In the genomic region with DNA sequence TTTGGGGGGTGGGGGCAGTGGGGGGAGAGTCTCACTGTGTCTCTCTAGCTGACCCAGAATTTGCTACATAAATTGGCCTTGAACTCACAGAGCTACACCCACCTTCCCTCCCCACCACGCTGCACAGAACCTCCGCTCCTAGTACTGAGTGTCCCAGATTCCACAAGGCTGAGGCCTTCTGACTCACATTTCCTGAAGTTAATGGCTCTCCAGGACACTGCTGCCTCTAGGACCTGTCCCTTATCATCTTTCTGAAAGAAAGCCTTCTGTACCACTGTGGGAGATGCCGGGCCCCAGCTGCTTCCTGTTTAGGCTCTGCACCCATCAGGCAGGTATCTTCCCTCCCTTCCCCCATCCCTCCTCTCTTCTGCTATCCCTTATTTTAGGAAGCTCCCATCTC, we compare ENCODE assay signal across 8 mouse cellular contexts. TPM values are rescaled to one million over a fixed set of nuclear protein-coding genes. Genes with fewer than 3 reads are reported as not detected.
DNase-seq lines count a peak whose midpoint lies in the region; ATAC-seq and TF ChIP-seq lines count a peak whose summit lies in the region.

No protein-coding gene starts in this region.

- H3K27ac ChIP-seq in heart, embryonic 12.5 days (ENCODE audit: poor library complexity, severe bottlenecking) = peak overlapping the region; percentile 71
- no peak overlapping the region for H3K27ac ChIP-seq in hindbrain, postnatal 0 days
- no peak overlapping the region for H3K27ac ChIP-seq in neural tube, embryonic 14.5 days (ENCODE audit: low read depth, low read length)

- no peaks in the 10 kb centered on the region for H3K27me3 ChIP-seq in heart, embryonic 12.5 days (replicated peaks)
- H3K27me3 ChIP-seq in hindbrain, postnatal 0 days (ENCODE audit: insufficient read depth, low read length) = no peaks in the 10 kb centered on the region
- no peaks in the 10 kb centered on the region for H3K27me3 ChIP-seq in neural tube, embryonic 14.5 days (ENCODE audit: control insufficient read depth, insufficient read depth, low read length)

- H3K9ac ChIP-seq in heart, embryonic 12.5 days = no peak overlapping the region
- H3K9ac ChIP-seq in hindbrain, postnatal 0 days (replicated peaks; ENCODE audit: low read length) = no peak overlapping the region
- no peak overlapping the region for H3K9ac ChIP-seq in neural tube, embryonic 14.5 days (replicated peaks; ENCODE audit: low read depth, low read length)

- intact Hi-C loops in heart, postnatal 25 days (cut with DNase I) = no loop called here

- 30% methylated on average over 3 of the region's 3 CpGs for WGBS in heart, embryonic 12.5 days
- WGBS in hindbrain, postnatal 0 days = 62% methylated on average over 3 of the region's 3 CpGs
- WGBS in neural tube, embryonic 14.5 days = 57% methylated on average over 3 of the region's 3 CpGs

- H3K9me3 ChIP-seq in heart, embryonic 12.5 days (replicated peaks) = no peaks in the 10 kb centered on the region
- H3K9me3 ChIP-seq in hindbrain, postnatal 0 days (ENCODE audit: low read length) = no peaks in the 10 kb centered on the region
- no peaks in the 10 kb centered on the region for H3K9me3 ChIP-seq in neural tube, embryonic 14.5 days (ENCODE audit: control insufficient read depth, low read length)

- H3K4me3 ChIP-seq in heart, embryonic 12.5 days = no peak overlapping the region
- H3K4me3 ChIP-seq in hindbrain, postnatal 0 days (ENCODE audit: low read length) = no peak overlapping the region
- H3K4me3 ChIP-seq in neural tube, embryonic 14.5 days (ENCODE audit: low read depth, low read length) = no peak overlapping the region

- ATAC-seq in heart, embryonic 12.5 days (ENCODE audit: insufficient number of reproducible peaks, low FRiP score) = no peak
- ATAC-seq in hindbrain, postnatal 0 days = no peak
- ATAC-seq in neural tube, embryonic 14.5 days (ENCODE audit: low read depth) = peak; percentile 0; the same call in 1 of the 2 replicates
- no peak for ATAC-seq in megakaryocyte progenitor cell, adult 5-6 weeks (replicated peaks; ENCODE audit: poor library complexity)
- ATAC-seq in megakaryocyte-erythroid progenitor cell, adult 5-6 weeks (replicated peaks; ENCODE audit: low FRiP score, low TSS enrichment, poor library complexity, severe bottlenecking) = no peak

- H3K4me1 ChIP-seq in heart, embryonic 12.5 days (replicated peaks) = peaks cover 45% of the 10 kb centered on the region
- H3K4me1 ChIP-seq in hindbrain, postnatal 0 days (ENCODE audit: insufficient read depth, low read length) = peaks cover 17% of the 10 kb centered on the region
- peaks cover 21% of the 10 kb centered on the region for H3K4me1 ChIP-seq in neural tube, embryonic 14.5 days (ENCODE audit: control insufficient read depth, insufficient read depth, low read length)

- DNase-seq in heart, postnatal 25 days (ENCODE audit: low spot score) = no peak
- peak; percentile 58 for DNase-seq in adrenal gland, postnatal 10 days
- DNase-seq in hindbrain, postnatal 0 days (ENCODE audit: low spot score) = no peak
- no peak for DNase-seq in layer of hippocampus, postnatal 25 days (ENCODE audit: extremely low spot score in 1 of 2, low spot score in 1 of 2)

- H3K4me2 ChIP-seq in heart, embryonic 12.5 days = peak overlapping the region; percentile 97
- peak overlapping the region; percentile 97 for H3K4me2 ChIP-seq in hindbrain, postnatal 0 days (ENCODE audit: low read depth, low read length)
- H3K4me2 ChIP-seq in neural tube, embryonic 14.5 days (ENCODE audit: low read depth, low read length) = peak overlapping the region; percentile 65; the same call in 1 of the 2 replicates

- peaks cover 21% of the 10 kb centered on the region for H3K36me3 ChIP-seq in heart, embryonic 12.5 days
- H3K36me3 ChIP-seq in hindbrain, postnatal 0 days (ENCODE audit: insufficient read depth, low read length) = peaks cover 7% of the 10 kb centered on the region; the same call in 1 of the 2 replicates
- H3K36me3 ChIP-seq in neural tube, embryonic 14.5 days (ENCODE audit: control insufficient read depth, insufficient read depth, low read length) = peaks cover 3% of the 10 kb centered on the region

- no peak for TF ChIP-seq CTCF in hindbrain, postnatal 0 days (IDR thresholded peaks at IDR 0.05; ENCODE audit: low read depth)

RNA-seq across cellular contexts. Expression of gene Gm49661, which starts 2.6 kb away (rescaled TPM):
- polyA plus RNA-seq in heart, embryonic 12.5 days (2016; fragmentation: Nextera tagmentation; extraction: Ambion mirVana) = not detected in 2 replicates
- total RNA-seq in heart, postnatal 25 days (2021) = not detected
- total RNA-seq in adrenal gland, postnatal 10 days (2021) = 1 to 10 TPM in 1 of 2 experiments, not detected in 1; 1.1 TPM
- total RNA-seq in hindbrain, postnatal 0 days (2014; rRNA removed) = not detected in 2 replicates
- not detected in 2 replicates for polyA plus RNA-seq in hindbrain, postnatal 0 days (2015; fragmentation: Nextera tagmentation; extraction: Ambion mirVana)
- polyA plus RNA-seq in neural tube, embryonic 14.5 days (2014; fragmentation: Nextera tagmentation; extraction: Ambion mirVana) = not detected in 2 replicates
- total RNA-seq in megakaryocyte progenitor cell, adult 5-6 weeks (2015) = not detected in 2 replicates
- total RNA-seq in megakaryocyte progenitor cell, adult 5-6 weeks (2017) = not detected in 2 replicates
- total RNA-seq in megakaryocyte-erythroid progenitor cell, adult 5-6 weeks (2014; fragmentation: Nextera tagmentation) = not detected in 2 replicates
- total RNA-seq in megakaryocyte-erythroid progenitor cell, adult 5-6 weeks (2017) = not detected in 2 replicates
- total RNA-seq in layer of hippocampus, postnatal 25 days (2021) = not detected

RNA-seq across cellular contexts. Expression of gene Prdx2, which starts 2.8 kb away (rescaled TPM):
- polyA plus RNA-seq in heart, embryonic 12.5 days (2016; fragmentation: Nextera tagmentation; extraction: Ambion mirVana) = 638 and 672 TPM in 2 replicates
- total RNA-seq in heart, postnatal 25 days (2021) = 100 to 1,000 TPM; 650 to 659 TPM
- total RNA-seq in adrenal gland, postnatal 10 days (2021) = 100 to 1,000 TPM; 477 to 503 TPM
- total RNA-seq in hindbrain, postnatal 0 days (2014; rRNA removed) = 688 and 763 TPM in 2 replicates
- 925 and 937 TPM in 2 replicates for polyA plus RNA-seq in hindbrain, postnatal 0 days (2015; fragmentation: Nextera tagmentation; extraction: Ambion mirVana)
- 1,214 and 1,252 TPM in 2 replicates for polyA plus RNA-seq in neural tube, embryonic 14.5 days (2014; fragmentation: Nextera tagmentation; extraction: Ambion mirVana)
- total RNA-seq in megakaryocyte progenitor cell, adult 5-6 weeks (2015) = 266 and 310 TPM in 2 replicates
- total RNA-seq in megakaryocyte progenitor cell, adult 5-6 weeks (2017) = 340 and 388 TPM in 2 replicates
- total RNA-seq in megakaryocyte-erythroid progenitor cell, adult 5-6 weeks (2014; fragmentation: Nextera tagmentation) = 898 and 1,004 TPM in 2 replicates
- total RNA-seq in megakaryocyte-erythroid progenitor cell, adult 5-6 weeks (2017) = 1,011 and 1,021 TPM in 2 replicates
- total RNA-seq in layer of hippocampus, postnatal 25 days (2021) = 100 to 1,000 TPM; 335 to 353 TPM

RNA-seq across cellular contexts. Expression of gene Rnaseh2a, which starts 3.0 kb away (rescaled TPM):
- polyA plus RNA-seq in heart, embryonic 12.5 days (2016; fragmentation: Nextera tagmentation; extraction: Ambion mirVana) = 77.1 and 79.0 TPM in 2 replicates
- total RNA-seq in heart, postnatal 25 days (2021) = 10 to 100 TPM; 45.2 to 48.2 TPM
- 10 to 100 TPM; 88.6 to 91.7 TPM for total RNA-seq in adrenal gland, postnatal 10 days (2021)
- total RNA-seq in hindbrain, postnatal 0 days (2014; rRNA removed) = 37.3 and 45.9 TPM in 2 replicates
- 59.0 and 59.7 TPM in 2 replicates for polyA plus RNA-seq in hindbrain, postnatal 0 days (2015; fragmentation: Nextera tagmentation; extraction: Ambion mirVana)
- 45.7 and 48.0 TPM in 2 replicates for polyA plus RNA-seq in neural tube, embryonic 14.5 days (2014; fragmentation: Nextera tagmentation; extraction: Ambion mirVana)
- 136 and 178 TPM in 2 replicates for total RNA-seq in megakaryocyte progenitor cell, adult 5-6 weeks (2015)
- total RNA-seq in megakaryocyte progenitor cell, adult 5-6 weeks (2017) = 109 and 162 TPM in 2 replicates
- 198 and 202 TPM in 2 replicates for total RNA-seq in megakaryocyte-erythroid progenitor cell, adult 5-6 weeks (2014; fragmentation: Nextera tagmentation)
- total RNA-seq in megakaryocyte-erythroid progenitor cell, adult 5-6 weeks (2017) = 119 and 151 TPM in 2 replicates
- 10 to 100 TPM; 37.1 to 41.5 TPM for total RNA-seq in layer of hippocampus, postnatal 25 days (2021)

RNA-seq across cellular contexts. Expression of gene Junb, which starts 11.9 kb away (rescaled TPM):
- 11.9 and 13.2 TPM in 2 replicates for polyA plus RNA-seq in heart, embryonic 12.5 days (2016; fragmentation: Nextera tagmentation; extraction: Ambion mirVana)
- total RNA-seq in heart, postnatal 25 days (2021) = 10 to 100 TPM; 13.8 to 17.2 TPM
- total RNA-seq in adrenal gland, postnatal 10 days (2021) = 100 to 1,000 TPM in 1 of 2 experiments, 10 to 100 TPM in 1; 28.7 to 134 TPM
- 16.9 and 17.8 TPM in 2 replicates for total RNA-seq in hindbrain, postnatal 0 days (2014; rRNA removed)
- 6.3 and 7.9 TPM in 2 replicates for polyA plus RNA-seq in hindbrain, postnatal 0 days (2015; fragmentation: Nextera tagmentation; extraction: Ambion mirVana)
- 5.4 and 8.4 TPM in 2 replicates for polyA plus RNA-seq in neural tube, embryonic 14.5 days (2014; fragmentation: Nextera tagmentation; extraction: Ambion mirVana)
- 14.7 and 26.1 TPM in 2 replicates for total RNA-seq in megakaryocyte progenitor cell, adult 5-6 weeks (2015)
- total RNA-seq in megakaryocyte progenitor cell, adult 5-6 weeks (2017) = 38.9 and 57.5 TPM in 2 replicates
- total RNA-seq in megakaryocyte-erythroid progenitor cell, adult 5-6 weeks (2014; fragmentation: Nextera tagmentation) = 4.1 and 8.0 TPM in 2 replicates
- total RNA-seq in megakaryocyte-erythroid progenitor cell, adult 5-6 weeks (2017) = 57.8 and 74.2 TPM in 2 replicates
- 10 to 100 TPM; 67.9 to 68.8 TPM for total RNA-seq in layer of hippocampus, postnatal 25 days (2021)

RNA-seq across cellular contexts. Expression of gene Rtbdn, which starts 19.8 kb away (rescaled TPM):
- 0.20 and 0.31 TPM in 2 replicates for polyA plus RNA-seq in heart, embryonic 12.5 days (2016; fragmentation: Nextera tagmentation; extraction: Ambion mirVana)
- total RNA-seq in heart, postnatal 25 days (2021) = not detected
- total RNA-seq in adrenal gland, postnatal 10 days (2021) = under 1 TPM in 1 of 2 experiments, not detected in 1; 0.21 TPM
- 5.8 and 11.6 TPM in 2 replicates for total RNA-seq in hindbrain, postnatal 0 days (2014; rRNA removed)
- 3.5 and 4.1 TPM in 2 replicates for polyA plus RNA-seq in hindbrain, postnatal 0 days (2015; fragmentation: Nextera tagmentation; extraction: Ambion mirVana)
- 1.3 and 3.5 TPM in 2 replicates for polyA plus RNA-seq in neural tube, embryonic 14.5 days (2014; fragmentation: Nextera tagmentation; extraction: Ambion mirVana)
- not detected in 2 replicates for total RNA-seq in megakaryocyte progenitor cell, adult 5-6 weeks (2015)
- not detected in 2 replicates for total RNA-seq in megakaryocyte progenitor cell, adult 5-6 weeks (2017)
- not detected in 2 replicates for total RNA-seq in megakaryocyte-erythroid progenitor cell, adult 5-6 weeks (2014; fragmentation: Nextera tagmentation)
- not detected in 2 replicates for total RNA-seq in megakaryocyte-erythroid progenitor cell, adult 5-6 weeks (2017)
- total RNA-seq in layer of hippocampus, postnatal 25 days (2021) = 1 to 10 TPM in 1 of 2 experiments, under 1 TPM in 1; 0.47 to 1.3 TPM
